Mouse (Mus musculus) limb, embryonic 10.5 days (tissue): ENCODE data around the gene Asic2. TPM values are rescaled to one million over a fixed set of nuclear protein-coding genes. Genes with fewer than 3 reads are reported as not detected.
"Not testable (repeated sequence)": the region's sequence is repeated elsewhere in the genome, so short reads cannot be mapped to it uniquely, and the experiment has no call there.

Experiments used
- DNase-seq: peaks from one replicate; pipeline ENCODE4 v3.0.0-alpha.2; 2017; ENCODE audit warnings: low spot score
- H3K27ac ChIP-seq: fragments of 300-500 bp; sonication (generic); 2 replicates; pipeline ENCODE4 v1.5.1; 2016; ENCODE audit warnings: mild to moderate bottlenecking
- H3K27me3 ChIP-seq: fragments of 300-500 bp; sonication (generic); 2 replicates; pipeline ENCODE4 v1.6.1; 2016; ENCODE audit warnings: low read depth, mild to moderate bottlenecking; ENCODE audit not compliant: poor library complexity, severe bottlenecking
- H3K36me3 ChIP-seq: fragments of 300-500 bp; sonication (generic); 2 replicates; pipeline ENCODE4 v1.6.1; 2016; ENCODE audit warnings: mild to moderate bottlenecking, moderate library complexity
- H3K4me1 ChIP-seq: fragments of 300-500 bp; sonication (generic); 2 replicates; pipeline ENCODE4 v1.6.1; 2016
- H3K4me3 ChIP-seq: fragments of 300-500 bp; sonication (generic); 2 replicates; pipeline ENCODE4 v1.5.1; 2016; ENCODE audit warnings: mild to moderate bottlenecking, moderate library complexity
- H3K9me3 ChIP-seq: fragments of 300-500 bp; sonication (generic); replicated peaks from 2 replicates; pipeline ENCODE4 v1.6.1; 2016; ENCODE audit warnings: mild to moderate bottlenecking
- WGBS: fragments of 180-500 bp; shearing (Covaris S2); methylation state at CpG from one replicate; pipeline ENCODE4 v1.1.7; 2016; 5-methylcytosine and 5-hydroxymethylcytosine counted together
- polyA plus RNA-seq: library from polyadenylated mRNA; unstranded; fragments of >200 nt; fragmentation: Nextera tagmentation; extraction: Ambion mirVana; gene quantifications from 2 replicates; pipeline ENCODE4 v1.2.1, GENCODE M21; 2016

The Asic2 gene
- polyA plus RNA-seq, 1 experiment from 2014 or later, result 1.1 TPM

- no peaks in the 10 kb centered on the region for H3K9me3 ChIP-seq
- whole genome bisulfite sequencing, result 86% methylated on average over 3 of the region's 3 CpGs
- no peak overlapping the region for H3K4me3 ChIP-seq
- no peak for DNase-seq
- no peak overlapping the region for H3K27ac ChIP-seq
- H3K27me3 ChIP-seq, result no peaks in the 10 kb centered on the region
- H3K4me1 ChIP-seq, result no peaks in the 10 kb centered on the region
- H3K36me3 ChIP-seq, result no peaks in the 10 kb centered on the region
Observed at GRCm38 (mm10) chr11:81261259-81261658, 707.0 kb downstream of the Asic2 start.

- 96% methylated on average over 18 of the region's 18 CpGs for WGBS
Observed at GRCm38 (mm10) chr11:81241183-81241582, 727.1 kb downstream of the Asic2 start.

GRCm38 (mm10) chr11:81239966-81240681, 728.1 kb downstream of the Asic2 start:
- Histone ChIP-seq H3K36me3 (no peaks in the 10 kb centered on the region), H3K27me3 (no peaks in the 10 kb centered on the region), H3K9me3 (no peaks in the 10 kb centered on the region), H3K27ac (no peak overlapping the region), H3K4me1 (peaks cover 14% of the 10 kb centered on the region), H3K4me3 (no peak overlapping the region)
- 67% methylated on average over 13 of the region's 13 CpGs for WGBS
- peak; percentile 55 for DNase-seq

More at GRCm38 (mm10) chr11:81241183-81241582, 727.1 kb downstream of the Asic2 start:
- not testable (repeated sequence) for DNase-seq, H3K27me3 ChIP-seq, H3K36me3 ChIP-seq, H3K27ac ChIP-seq, H3K4me3 ChIP-seq, H3K9me3 ChIP-seq
- peaks cover 14% of the 10 kb centered on the region for H3K4me1 ChIP-seq

GRCm38 (mm10) chr11:81239091-81239490, 729.2 kb downstream of the Asic2 start:
- H3K4me1 ChIP-seq, result peaks cover 14% of the 10 kb centered on the region
- no peak for DNase-seq
- no peaks in the 10 kb centered on the region for H3K9me3 ChIP-seq
- WGBS, result 55% methylated on average over 2 of the region's 2 CpGs
- no peaks in the 10 kb centered on the region for H3K36me3 ChIP-seq
- H3K27ac ChIP-seq, result 0 out of 2 replicates have a peak overlapping the region, but pooled peaks have one; percentile 14
- H3K27me3 ChIP-seq, result no peaks in the 10 kb centered on the region
- no peak overlapping the region for H3K4me3 ChIP-seq

GRCm38 (mm10) chr11:81236070-81236469, 732.2 kb downstream of the Asic2 start:
- Histone ChIP-seq H3K4me3 (no peak overlapping the region), H3K27me3 (no peaks in the 10 kb centered on the region), H3K9me3 (no peaks in the 10 kb centered on the region), H3K4me1 (peaks cover 11% of the 10 kb centered on the region), H3K36me3 (no peaks in the 10 kb centered on the region), H3K27ac (no peak overlapping the region)
- 90% methylated on average over 2 of the region's 2 CpGs for whole genome bisulfite sequencing
- no peak for DNase-seq

- no peaks in the 10 kb centered on the region for H3K9me3 ChIP-seq
- no peaks in the 10 kb centered on the region for H3K4me1 ChIP-seq
- WGBS, result 88% methylated on average over 9 of the region's 9 CpGs
- H3K4me3 ChIP-seq, result no peak overlapping the region
- DNase-seq, result no peak
- no peak overlapping the region for H3K27ac ChIP-seq
- H3K36me3 ChIP-seq, result no peaks in the 10 kb centered on the region
- no peaks in the 10 kb centered on the region for H3K27me3 ChIP-seq
Observed at GRCm38 (mm10) chr11:81223361-81223760, 744.9 kb downstream of the Asic2 start.

GRCm38 (mm10) chr11:81220786-81221185, 747.5 kb downstream of the Asic2 start:
- H3K4me1 ChIP-seq, result no peaks in the 10 kb centered on the region
- no peak overlapping the region for H3K27ac ChIP-seq
- no peak for DNase-seq
- H3K9me3 ChIP-seq, result no peaks in the 10 kb centered on the region
- H3K27me3 ChIP-seq, result no peaks in the 10 kb centered on the region
- WGBS, result 91% methylated on average over 4 of the region's 4 CpGs
- H3K36me3 ChIP-seq, result no peaks in the 10 kb centered on the region
- H3K4me3 ChIP-seq, result no peak overlapping the region

GRCm38 (mm10) chr11:81205471-81205870, 762.8 kb downstream of the Asic2 start:
- Histone ChIP-seq H3K36me3 (no peaks in the 10 kb centered on the region), H3K27me3 (no peaks in the 10 kb centered on the region), H3K27ac (no peak overlapping the region), H3K4me3 (no peak overlapping the region), H3K9me3 (no peaks in the 10 kb centered on the region), H3K4me1 (no peaks in the 10 kb centered on the region)
- DNase-seq, result no peak
- WGBS, result 67% methylated on average over 4 of the region's 4 CpGs

GRCm38 (mm10) chr11:81202578-81202977, 765.7 kb downstream of the Asic2 start:
- WGBS, result 87% methylated on average over 5 of the region's 5 CpGs
- Histone ChIP-seq H3K4me3 (no peak overlapping the region), H3K36me3 (no peaks in the 10 kb centered on the region), H3K9me3 (no peaks in the 10 kb centered on the region), H3K4me1 (no peaks in the 10 kb centered on the region), H3K27me3 (no peaks in the 10 kb centered on the region), H3K27ac (no peak overlapping the region)
- DNase-seq, result no peak

- no peak overlapping the region for H3K4me3 ChIP-seq
- peak; percentile 75 for DNase-seq
- H3K4me1 ChIP-seq, result no peaks in the 10 kb centered on the region
- H3K36me3 ChIP-seq, result no peaks in the 10 kb centered on the region
- no peaks in the 10 kb centered on the region for H3K27me3 ChIP-seq
- H3K9me3 ChIP-seq, result no peaks in the 10 kb centered on the region
- no peak overlapping the region for H3K27ac ChIP-seq
- WGBS, result 45% methylated on average over 4 of the region's 4 CpGs
Observed at GRCm38 (mm10) chr11:81193856-81194255, 774.4 kb downstream of the Asic2 start.

GRCm38 (mm10) chr11:81192155-81192554, 776.1 kb downstream of the Asic2 start:
- Histone ChIP-seq H3K36me3 (no peaks in the 10 kb centered on the region), H3K9me3 (no peaks in the 10 kb centered on the region), H3K27me3 (no peaks in the 10 kb centered on the region; the same call in 1 of the 2 replicates), H3K4me1 (no peaks in the 10 kb centered on the region), H3K4me3 (no peak overlapping the region), H3K27ac (no peak overlapping the region)
- no peak for DNase-seq
- 88% methylated on average over 4 of the region's 4 CpGs for WGBS

- H3K4me1 ChIP-seq, result peaks cover 15% of the 10 kb centered on the region
- H3K27me3 ChIP-seq, result no peaks in the 10 kb centered on the region; the same call in 1 of the 2 replicates
- WGBS, result 95% methylated on average over 6 of the region's 6 CpGs
- no peak overlapping the region for H3K27ac ChIP-seq
- no peak for DNase-seq
- H3K9me3 ChIP-seq, result no peaks in the 10 kb centered on the region
- H3K4me3 ChIP-seq, result no peak overlapping the region
- H3K36me3 ChIP-seq, result no peaks in the 10 kb centered on the region
Observed at GRCm38 (mm10) chr11:81189103-81189502, 779.2 kb downstream of the Asic2 start.

GRCm38 (mm10) chr11:81187851-81188250, 780.4 kb downstream of the Asic2 start:
- peaks cover 15% of the 10 kb centered on the region for H3K4me1 ChIP-seq
- no peak overlapping the region for H3K4me3 ChIP-seq
- no peaks in the 10 kb centered on the region; the same call in 1 of the 2 replicates for H3K27me3 ChIP-seq
- H3K9me3 ChIP-seq, result no peaks in the 10 kb centered on the region
- no peak for DNase-seq
- H3K36me3 ChIP-seq, result no peaks in the 10 kb centered on the region
- no peak overlapping the region for H3K27ac ChIP-seq
- WGBS, result 84% methylated on average over 3 of the region's 3 CpGs
